Mouse (Mus musculus): ENCODE measurements around the gene Luzp1.

- TF ChIP-seq CTCF (IDR thresholded peaks at IDR 0.05; ENCODE audit: borderline replicate concordance, insufficient read depth, low read depth, low read length) (no peak), POLR2A (IDR thresholded peaks at IDR 0.05; ENCODE audit: borderline replicate concordance, insufficient read depth, low read length) (no peak)
Measured at GRCm38 (mm10) chr4:136519866-136520265, 50.3 kb downstream of the Luzp1 start.
